Mouse (Mus musculus) CH12F3 (cell line): ENCODE results near the gene Axin2.

Experiments used
- in situ Hi-C: fragments of 300-500 bp; cut with MboI; formaldehyde crosslinking; loops from 2 replicates; pipeline ENCODE4 v1.14.3; 2020; ENCODE audit warnings: low sequenced_read_pairs

The Axin2 gene

DNA sequence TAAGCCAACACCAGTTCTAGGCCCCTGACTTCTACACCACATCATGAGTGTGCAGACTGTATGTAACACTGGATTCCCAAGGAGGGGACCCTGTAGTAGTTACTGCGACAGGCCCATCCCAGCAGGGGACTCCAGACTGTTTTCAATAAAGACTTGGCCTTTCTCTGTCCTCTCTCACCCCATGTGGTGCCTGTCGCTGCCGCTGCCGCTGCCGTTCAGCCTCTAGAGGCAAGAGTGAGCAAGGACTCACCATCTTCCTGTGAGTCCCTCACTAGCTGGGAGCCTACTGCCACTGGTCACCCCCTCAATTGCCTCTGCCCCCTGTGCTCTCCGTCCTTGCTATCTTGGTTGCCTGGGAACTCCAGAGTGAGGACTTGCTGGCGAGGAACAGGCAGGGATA lies 8.6 kb downstream of the Axin2 start:
- in situ Hi-C loops: no loop called here

- in situ Hi-C loops: no loop called here
Measured at GRCm38 (mm10) chr11:108929176-108929575, 9.0 kb downstream of the Axin2 start.

GRCm38 (mm10) chr11:108929700-108930099 lies 9.6 kb downstream of the Axin2 start:
- in situ Hi-C loops: no loop called here

DNA sequence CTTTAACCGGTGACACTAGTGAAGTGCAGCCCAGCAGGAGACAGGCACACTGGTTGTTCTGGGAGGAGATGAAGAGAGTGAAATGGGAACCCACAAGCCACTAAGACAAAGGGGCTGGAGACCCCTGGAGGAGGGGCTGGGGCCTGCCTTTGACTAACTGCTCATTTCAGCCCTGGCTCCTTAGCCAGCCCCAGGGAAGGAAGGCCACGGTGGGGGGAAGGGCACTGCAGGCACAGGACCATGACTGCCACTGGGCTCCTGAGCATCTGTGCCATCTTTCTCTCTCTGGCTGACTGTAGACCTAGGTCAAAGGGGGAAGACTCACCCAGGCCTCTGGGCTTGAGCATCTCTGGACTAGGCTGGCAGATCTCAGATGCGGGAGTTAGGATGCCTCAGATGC lies 10.5 kb downstream of the Axin2 start:
- in situ Hi-C loops: no loop called here

- in situ Hi-C loops: no loop called here
Measured at GRCm38 (mm10) chr11:108933835-108934234, 13.7 kb downstream of the Axin2 start.

- in situ Hi-C loops: no loop called here
Measured at GRCm38 (mm10) chr11:108935128-108935868, 15.1 kb downstream of the Axin2 start.

GRCm38 (mm10) chr11:108936016-108936792 lies 16.1 kb downstream of the Axin2 start:
- in situ Hi-C loops: no loop called here

DNA sequence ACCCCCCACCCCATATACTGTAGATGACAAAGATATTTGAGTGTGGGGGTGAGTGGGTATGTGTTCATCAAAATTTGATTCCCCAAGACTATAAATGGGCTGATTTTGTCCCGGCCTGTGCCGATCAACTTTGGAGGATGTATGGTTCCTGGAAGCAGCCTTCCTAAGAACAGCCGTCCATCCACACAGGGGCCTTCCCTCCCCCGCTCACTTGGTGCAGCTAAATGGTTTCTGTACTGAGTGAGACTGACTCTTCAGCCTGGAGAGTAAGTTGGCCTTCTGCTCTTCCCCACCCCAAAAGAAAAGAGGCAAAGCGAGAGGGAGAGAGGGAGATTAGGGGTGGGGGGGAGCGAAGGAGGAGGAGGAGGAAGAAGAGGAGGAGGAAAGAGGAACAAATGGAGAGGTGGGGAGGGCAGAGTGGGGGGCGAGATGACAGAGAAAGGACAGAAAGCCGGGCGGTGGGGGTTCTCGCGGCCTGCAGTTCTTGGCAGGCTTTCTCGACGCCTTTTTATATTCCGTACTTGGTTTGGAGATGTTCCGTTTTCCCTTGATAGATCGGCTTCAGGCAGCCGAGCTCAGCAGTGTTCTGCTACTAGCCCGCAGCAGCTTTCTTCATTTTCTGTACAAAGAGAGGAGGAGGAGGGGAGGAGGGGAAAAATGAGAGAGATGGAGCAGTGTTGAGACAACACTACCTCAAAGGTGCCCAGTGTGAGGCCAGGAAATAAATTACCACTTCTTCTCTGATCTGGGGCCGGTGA lies 20.7 kb downstream of the Axin2 start:
- in situ Hi-C loops: no loop called here

- in situ Hi-C loops: no loop called here
Measured at GRCm38 (mm10) chr11:108941836-108942235, 21.7 kb downstream of the Axin2 start.

GRCm38 (mm10) chr11:108943741-108944140 lies 23.6 kb downstream of the Axin2 start:
- in situ Hi-C loops: no loop called here

DNA sequence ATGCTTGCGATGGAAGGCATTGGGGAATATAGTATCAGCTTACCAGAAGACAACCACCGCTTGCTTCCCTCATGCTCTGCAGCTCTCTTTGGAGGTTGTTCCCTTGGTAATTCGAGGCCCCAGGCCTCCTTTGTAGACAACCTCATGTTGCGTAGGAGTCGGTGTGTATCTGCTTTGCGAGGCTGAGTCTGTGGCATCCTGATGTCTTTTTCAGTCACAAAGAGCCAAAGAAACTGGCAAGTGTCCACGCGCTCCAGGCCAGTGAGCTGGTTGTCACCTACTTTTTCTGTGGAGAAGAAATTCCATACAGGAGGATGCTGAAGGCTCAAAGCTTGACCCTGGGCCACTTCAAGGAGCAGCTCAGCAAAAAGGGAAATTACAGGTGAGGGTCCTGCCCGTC lies 25.5 kb downstream of the Axin2 start:
- in situ Hi-C loops: no loop called here

GRCm38 (mm10) chr11:108947425-108948184 lies 27.5 kb downstream of the Axin2 start:
- in situ Hi-C loops: no loop called here

GRCm38 (mm10) chr11:108948501-108948900 lies 28.4 kb downstream of the Axin2 start:
- in situ Hi-C loops: no loop called here

GRCm38 (mm10) chr11:108948931-108949330 lies 28.8 kb downstream of the Axin2 start:
- in situ Hi-C loops: no loop called here

GRCm38 (mm10) chr11:108952343-108952742 lies 32.2 kb downstream of the Axin2 start:
- in situ Hi-C loops: no loop called here

- in situ Hi-C loops: no loop called here
Measured at GRCm38 (mm10) chr11:108955943-108956342, 35.8 kb downstream of the Axin2 start.

- in situ Hi-C loops: no loop called here
Measured at GRCm38 (mm10) chr11:108958349-108958748, 38.2 kb downstream of the Axin2 start.

GRCm38 (mm10) chr11:108959196-108959595 lies 39.0 kb downstream of the Axin2 start:
- in situ Hi-C loops: no loop called here

DNA sequence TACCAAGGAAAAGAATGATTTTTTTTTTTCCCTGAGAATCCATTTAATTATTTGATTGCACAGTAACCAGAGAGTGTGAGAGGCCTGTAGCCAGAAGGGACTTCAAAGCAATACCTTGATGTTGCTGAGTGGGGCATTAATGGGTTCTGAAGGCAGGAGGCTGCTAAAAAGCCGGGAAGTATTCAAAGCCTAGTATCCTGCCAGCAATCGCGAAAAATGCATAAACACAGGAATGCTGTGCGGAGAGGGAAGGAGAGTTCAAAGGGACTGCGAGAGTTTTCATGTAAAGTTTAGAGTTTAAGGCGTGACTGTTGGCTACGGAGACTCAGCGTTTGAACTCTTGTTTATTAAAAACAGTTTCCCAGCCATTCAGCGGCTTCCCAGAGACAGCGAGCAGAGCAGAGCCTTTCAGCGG lies 41.5 kb downstream of the Axin2 start:
- in situ Hi-C loops: no loop called here

DNA sequence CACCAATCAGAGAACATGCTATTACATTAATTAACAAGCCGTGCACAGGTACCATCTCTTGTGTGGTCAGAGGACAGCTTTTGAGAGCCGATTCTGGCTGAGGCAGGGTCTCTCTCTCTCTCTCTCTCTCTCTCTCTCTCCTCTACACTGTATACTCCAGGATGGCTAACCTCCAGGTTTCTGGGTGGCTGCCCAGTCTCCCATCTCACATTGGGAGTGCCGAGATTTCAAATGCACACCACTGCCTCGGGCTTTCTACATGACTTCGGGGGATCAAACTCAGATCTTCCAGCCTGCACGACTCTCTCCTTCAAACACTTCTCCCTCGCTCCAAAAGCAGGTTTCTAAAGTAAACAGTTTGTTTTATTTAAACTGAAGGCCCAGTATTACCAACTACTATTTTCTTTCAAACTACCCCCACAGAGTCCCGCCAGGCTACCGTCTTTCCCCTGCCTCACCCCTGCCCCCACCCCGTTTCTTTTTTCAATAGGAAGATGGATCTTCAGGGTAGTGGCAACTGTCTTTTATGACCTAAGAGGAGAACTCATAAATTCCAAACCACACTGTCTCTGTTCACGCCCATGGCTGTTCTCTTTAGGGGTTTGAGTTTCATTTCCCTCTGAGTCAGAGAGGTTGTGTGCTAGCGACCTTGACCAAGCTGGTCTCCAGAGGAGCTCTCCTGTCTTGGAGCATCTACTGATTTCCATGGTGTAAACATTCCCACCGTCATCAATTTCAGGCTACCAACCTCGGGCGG lies 43.5 kb downstream of the Axin2 start:
- in situ Hi-C loops: no loop called here
